Mouse (Mus musculus): ENCODE results near the gene Cdh26. TPM values are rescaled to one million over a fixed set of nuclear protein-coding genes. Genes with fewer than 3 reads are reported as not detected.
A peak's percentile ranks its signal among the peaks of the same experiment; 100 is the strongest.

Cdh26 gene
- polyA plus RNA-seq, 1 experiment from 2014 or later = 0.54 TPM

DNA sequence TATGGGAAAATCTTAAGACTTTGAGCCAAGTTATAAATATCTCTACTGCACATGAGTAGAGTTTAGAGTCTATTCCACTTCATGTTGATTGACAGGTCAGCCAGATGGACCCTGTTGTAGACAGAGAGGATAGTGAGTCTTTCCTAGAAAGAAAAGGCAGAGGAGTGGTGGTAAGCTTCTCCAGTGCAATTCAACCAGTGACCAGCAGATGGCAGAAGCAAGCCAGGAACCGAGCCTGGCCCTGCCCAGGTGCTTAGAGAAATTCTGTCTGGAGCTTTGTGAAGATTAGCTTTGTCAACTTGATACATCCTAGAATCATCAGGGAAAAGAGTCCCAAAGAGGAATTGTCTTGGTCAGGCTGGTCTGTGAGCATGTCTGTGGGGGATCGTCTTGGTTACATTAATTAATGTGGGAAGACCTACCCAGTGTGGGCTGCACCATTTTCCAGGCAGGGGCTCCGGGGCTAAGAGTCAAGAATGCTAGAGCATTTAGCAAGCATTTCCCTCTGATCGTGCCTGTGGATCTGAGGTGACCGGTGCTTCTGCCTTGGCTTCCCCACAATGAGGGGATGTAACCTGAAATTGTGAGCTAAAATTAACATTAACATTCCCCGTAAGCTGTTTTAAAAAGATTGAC is 77.2 kb downstream of the Cdh26 start:
- ATAC-seq (ENCODE audit: low FRiP score) (peak; percentile 33), DNase-seq (ENCODE audit: low spot score) (peak; percentile 89)
- Histone ChIP-seq H3K27me3 (ENCODE audit: control insufficient read depth, insufficient read depth, low read length) (no peaks in the 10 kb centered on the region), H3K36me3 (ENCODE audit: control insufficient read depth, insufficient read depth, low read length) (no peaks in the 10 kb centered on the region), H3K4me1 (replicated peaks; ENCODE audit: control insufficient read depth, insufficient read depth, low read length) (no peaks in the 10 kb centered on the region), H3K9ac (ENCODE audit: low read depth, low read length) (no peak overlapping the region), H3K27ac (ENCODE audit: low read depth, low read length) (no peak overlapping the region), H3K4me2 (replicated peaks; ENCODE audit: low read depth, low read length) (no peak overlapping the region), H3K4me3 (ENCODE audit: low read depth, low read length) (no peak overlapping the region), H3K9me3 (ENCODE audit: control insufficient read depth, low read length) (no peaks in the 10 kb centered on the region)
- 55% methylated on average over 6 of the region's 6 CpGs for WGBS

DNA sequence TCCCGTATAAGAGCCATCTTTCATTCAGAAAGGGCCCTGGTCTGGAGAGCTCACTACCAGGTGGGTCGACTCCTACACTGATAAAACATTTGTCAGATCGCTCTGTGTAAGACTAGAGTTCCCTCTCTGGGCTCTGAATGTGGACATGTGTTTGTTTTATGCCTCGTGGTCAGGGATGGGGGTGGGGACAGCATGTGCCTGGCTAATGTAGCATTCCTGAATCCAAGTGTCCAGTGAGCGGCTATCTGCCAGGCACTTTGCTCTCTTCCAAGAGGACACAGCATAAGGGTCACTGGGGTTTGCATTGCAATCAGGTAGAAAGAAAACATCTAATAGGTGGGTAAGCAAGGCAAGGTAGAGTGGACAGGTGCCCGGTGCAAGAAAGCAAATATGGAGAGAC is 77.9 kb downstream of the Cdh26 start:
- ATAC-seq (ENCODE audit: low FRiP score) = no peak
- H3K27me3 ChIP-seq (ENCODE audit: control insufficient read depth, insufficient read depth, low read length) = no peaks in the 10 kb centered on the region
- no peaks in the 10 kb centered on the region for H3K36me3 ChIP-seq (ENCODE audit: control insufficient read depth, insufficient read depth, low read length)
- H3K4me3 ChIP-seq (ENCODE audit: low read depth, low read length) = no peak overlapping the region
- 78% methylated on average over 6 of the region's 6 CpGs for WGBS
- no peaks in the 10 kb centered on the region for H3K4me1 ChIP-seq (replicated peaks; ENCODE audit: control insufficient read depth, insufficient read depth, low read length)
- no peaks in the 10 kb centered on the region for H3K9me3 ChIP-seq (ENCODE audit: control insufficient read depth, low read length)
- H3K27ac ChIP-seq (ENCODE audit: low read depth, low read length) = no peak overlapping the region
- H3K9ac ChIP-seq (ENCODE audit: low read depth, low read length) = no peak overlapping the region
- H3K4me2 ChIP-seq (replicated peaks; ENCODE audit: low read depth, low read length) = no peak overlapping the region
- DNase-seq (ENCODE audit: low spot score) = no peak

DNA sequence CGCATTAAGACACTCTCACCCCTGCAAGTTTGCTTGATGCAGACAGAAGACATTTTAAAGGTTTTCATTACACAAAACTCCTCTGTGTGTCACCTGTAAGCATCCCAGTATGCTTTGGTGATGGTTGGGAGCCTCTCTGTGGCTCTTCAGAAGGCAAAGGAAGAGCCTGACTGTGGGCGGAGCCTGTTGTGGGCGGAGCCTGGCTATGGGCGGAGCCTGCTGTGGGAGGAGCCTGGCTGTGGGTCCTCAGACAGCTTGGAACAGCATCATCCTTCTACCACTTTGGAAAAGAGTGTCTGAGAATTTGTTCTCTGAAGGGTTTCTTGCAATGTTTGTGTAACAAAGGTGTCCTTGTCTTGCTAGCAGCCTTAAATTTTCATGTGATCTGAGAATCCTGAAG is 82.7 kb downstream of the Cdh26 start:
- DNase-seq (ENCODE audit: low spot score) (no peak), ATAC-seq (ENCODE audit: low FRiP score) (no peak)
- WGBS = 78% methylated on average over 4 of the region's 4 CpGs
- H3K9me3 ChIP-seq (ENCODE audit: control insufficient read depth, low read length) = no peaks in the 10 kb centered on the region
- H3K36me3 ChIP-seq (ENCODE audit: control insufficient read depth, insufficient read depth, low read length) = no peaks in the 10 kb centered on the region
- H3K27ac ChIP-seq (ENCODE audit: low read depth, low read length) = no peak overlapping the region
- H3K27me3 ChIP-seq (ENCODE audit: control insufficient read depth, insufficient read depth, low read length) = no peaks in the 10 kb centered on the region
- H3K9ac ChIP-seq (ENCODE audit: low read depth, low read length) = no peak overlapping the region
- no peak overlapping the region for H3K4me2 ChIP-seq (replicated peaks; ENCODE audit: low read depth, low read length)
- H3K4me3 ChIP-seq (ENCODE audit: low read depth, low read length) = no peak overlapping the region
- H3K4me1 ChIP-seq (replicated peaks; ENCODE audit: control insufficient read depth, insufficient read depth, low read length) = no peaks in the 10 kb centered on the region

DNA sequence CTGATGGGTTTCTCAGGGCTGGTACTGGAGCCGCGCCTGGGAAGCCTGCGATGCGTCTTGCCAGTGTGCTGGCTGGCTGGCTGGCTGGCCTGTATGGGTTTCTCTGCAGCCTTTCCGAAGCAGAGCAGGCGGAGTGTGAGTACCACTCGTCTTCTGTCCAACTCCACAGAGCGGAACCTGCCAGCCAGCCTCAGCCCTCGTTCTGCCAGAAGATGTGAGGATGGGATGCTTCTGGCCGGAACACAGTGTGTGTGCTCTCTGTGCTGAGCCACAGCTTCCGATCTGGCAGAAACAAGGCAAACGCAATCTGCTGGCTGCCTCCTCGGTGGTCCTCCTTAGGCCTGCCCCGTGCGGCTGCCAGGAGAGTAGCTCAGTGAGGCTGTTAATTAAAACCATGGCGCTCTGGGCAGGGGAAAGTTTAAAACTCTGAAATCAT is 83.3 kb downstream of the Cdh26 start:
- Histone ChIP-seq H3K4me3 (ENCODE audit: low read depth, low read length) (no peak overlapping the region), H3K9me3 (ENCODE audit: control insufficient read depth, low read length) (no peaks in the 10 kb centered on the region), H3K4me1 (replicated peaks; ENCODE audit: control insufficient read depth, insufficient read depth, low read length) (no peaks in the 10 kb centered on the region), H3K36me3 (ENCODE audit: control insufficient read depth, insufficient read depth, low read length) (no peaks in the 10 kb centered on the region), H3K27me3 (ENCODE audit: control insufficient read depth, insufficient read depth, low read length) (no peaks in the 10 kb centered on the region), H3K4me2 (replicated peaks; ENCODE audit: low read depth, low read length) (no peak overlapping the region), H3K9ac (ENCODE audit: low read depth, low read length) (no peak overlapping the region), H3K27ac (ENCODE audit: low read depth, low read length) (no peak overlapping the region)
- ATAC-seq (ENCODE audit: low FRiP score) (no peak), DNase-seq (ENCODE audit: low spot score) (no peak)
- WGBS = 64% methylated on average over 16 of the region's 16 CpGs

DNA sequence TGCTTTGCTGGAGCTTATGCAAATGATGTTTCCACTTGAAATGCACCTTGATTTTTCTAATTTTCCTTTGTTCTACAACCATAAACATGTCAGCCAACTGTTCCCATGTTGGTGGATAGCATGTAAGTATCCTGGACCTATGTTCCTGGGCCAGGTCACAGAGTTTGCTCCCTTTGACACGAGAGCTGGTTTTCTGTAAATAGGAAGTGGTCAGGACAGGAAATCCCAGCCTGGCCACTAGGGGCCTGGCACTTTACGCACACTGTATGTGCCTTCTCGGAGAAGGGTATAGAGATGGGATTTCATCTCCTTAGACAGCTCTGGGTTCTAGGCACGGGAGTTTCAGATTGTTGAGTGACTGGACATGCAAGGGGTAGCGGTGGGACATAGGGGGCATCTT is 86.1 kb downstream of the Cdh26 start:
- 74% methylated on average over 5 of the region's 5 CpGs for WGBS
- no peaks in the 10 kb centered on the region for H3K4me1 ChIP-seq (replicated peaks; ENCODE audit: control insufficient read depth, insufficient read depth, low read length)
- DNase-seq (ENCODE audit: low spot score) (no peak), ATAC-seq (ENCODE audit: low FRiP score) (no peak)
- no peak overlapping the region for H3K9ac ChIP-seq (ENCODE audit: low read depth, low read length)
- H3K4me3 ChIP-seq (ENCODE audit: low read depth, low read length) = no peak overlapping the region
- H3K9me3 ChIP-seq (ENCODE audit: control insufficient read depth, low read length) = no peaks in the 10 kb centered on the region
- H3K27ac ChIP-seq (ENCODE audit: low read depth, low read length) = no peak overlapping the region
- no peaks in the 10 kb centered on the region for H3K27me3 ChIP-seq (ENCODE audit: control insufficient read depth, insufficient read depth, low read length)
- no peak overlapping the region for H3K4me2 ChIP-seq (replicated peaks; ENCODE audit: low read depth, low read length)
- H3K36me3 ChIP-seq (ENCODE audit: control insufficient read depth, insufficient read depth, low read length) = no peaks in the 10 kb centered on the region

DNA sequence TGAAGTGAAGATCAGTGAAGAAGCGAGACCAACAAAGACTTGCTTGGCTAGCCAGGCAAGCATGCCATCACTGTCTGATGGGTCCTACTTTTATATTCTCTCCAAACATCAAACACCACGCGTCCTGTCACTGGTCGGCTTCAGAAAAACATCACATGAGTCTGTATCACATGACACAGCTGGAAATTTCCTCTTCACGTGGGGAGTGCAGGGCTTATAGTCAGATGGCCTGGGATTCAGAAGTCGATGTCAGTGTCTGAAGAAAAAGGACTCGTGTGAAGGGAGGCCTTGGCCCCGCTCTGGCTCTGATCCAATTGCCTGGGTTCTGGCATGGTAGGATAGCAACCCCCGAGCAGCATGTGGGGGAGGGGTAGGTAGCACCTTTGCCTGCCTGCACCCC is 86.6 kb downstream of the Cdh26 start:
- Histone ChIP-seq H3K4me3 (ENCODE audit: low read depth, low read length) (no peak overlapping the region), H3K27ac (ENCODE audit: low read depth, low read length) (no peak overlapping the region), H3K9ac (ENCODE audit: low read depth, low read length) (no peak overlapping the region), H3K4me2 (replicated peaks; ENCODE audit: low read depth, low read length) (no peak overlapping the region), H3K36me3 (ENCODE audit: control insufficient read depth, insufficient read depth, low read length) (no peaks in the 10 kb centered on the region), H3K27me3 (ENCODE audit: control insufficient read depth, insufficient read depth, low read length) (no peaks in the 10 kb centered on the region), H3K4me1 (replicated peaks; ENCODE audit: control insufficient read depth, insufficient read depth, low read length) (no peaks in the 10 kb centered on the region), H3K9me3 (ENCODE audit: control insufficient read depth, low read length) (no peaks in the 10 kb centered on the region)
- 84% methylated on average over 9 of the region's 9 CpGs for WGBS
- ATAC-seq (ENCODE audit: low FRiP score) = no peak
- DNase-seq (ENCODE audit: low spot score) = no peak

DNA sequence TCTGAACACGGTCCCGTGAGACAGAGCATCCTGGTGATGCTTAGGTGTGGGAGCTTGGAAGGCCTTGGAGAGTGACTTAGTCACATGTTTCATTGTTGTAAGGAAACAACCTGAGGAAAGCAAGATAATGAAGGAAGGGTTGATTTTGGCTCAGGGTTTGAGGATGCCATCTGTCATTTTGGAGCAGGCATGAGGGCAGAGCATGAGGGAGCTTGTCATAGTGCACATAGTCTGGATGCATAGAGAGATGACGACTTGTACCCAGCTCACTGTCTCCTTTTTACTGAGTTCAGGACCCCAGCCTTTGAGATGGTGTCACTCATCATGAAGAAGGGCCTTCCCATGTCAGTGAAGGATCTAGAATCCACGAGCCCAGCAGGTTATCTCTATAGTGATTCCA is 89.0 kb downstream of the Cdh26 start:
- H3K9ac ChIP-seq (ENCODE audit: low read depth, low read length) = no peak overlapping the region
- H3K36me3 ChIP-seq (ENCODE audit: control insufficient read depth, insufficient read depth, low read length) = no peaks in the 10 kb centered on the region
- no peaks in the 10 kb centered on the region for H3K9me3 ChIP-seq (ENCODE audit: control insufficient read depth, low read length)
- no peaks in the 10 kb centered on the region for H3K4me1 ChIP-seq (replicated peaks; ENCODE audit: control insufficient read depth, insufficient read depth, low read length)
- H3K27me3 ChIP-seq (ENCODE audit: control insufficient read depth, insufficient read depth, low read length) = no peaks in the 10 kb centered on the region
- H3K4me3 ChIP-seq (ENCODE audit: low read depth, low read length) = no peak overlapping the region
- WGBS = 83% methylated on average over 4 of the region's 4 CpGs
- H3K4me2 ChIP-seq (replicated peaks; ENCODE audit: low read depth, low read length) = no peak overlapping the region
- ATAC-seq (ENCODE audit: low FRiP score) (no peak), DNase-seq (ENCODE audit: low spot score) (no peak)
- H3K27ac ChIP-seq (ENCODE audit: low read depth, low read length) = no peak overlapping the region

DNA sequence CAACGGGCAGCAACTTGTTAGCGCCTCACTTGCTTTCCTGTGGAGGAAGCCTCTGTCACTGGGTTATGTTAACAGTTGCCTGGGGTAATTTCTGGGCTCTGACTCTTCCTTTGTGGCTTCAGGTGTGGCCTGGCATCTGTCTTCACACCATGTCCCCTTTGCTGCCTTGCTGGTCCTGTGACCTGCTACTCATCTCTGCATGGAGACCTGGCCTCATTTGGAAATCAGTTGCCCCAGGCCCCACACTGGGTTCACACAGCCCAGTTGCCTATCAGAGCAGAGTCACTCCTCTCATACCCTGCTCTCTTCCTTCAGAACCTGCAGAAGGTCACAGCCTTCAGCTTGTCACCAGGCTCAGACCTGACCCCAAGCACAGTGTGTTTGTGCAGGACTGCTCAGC is 89.9 kb downstream of the Cdh26 start:
- no peaks in the 10 kb centered on the region for H3K9me3 ChIP-seq (ENCODE audit: control insufficient read depth, low read length)
- no peak overlapping the region for H3K27ac ChIP-seq (ENCODE audit: low read depth, low read length)
- ATAC-seq (ENCODE audit: low FRiP score) (no peak), DNase-seq (ENCODE audit: low spot score) (no peak)
- H3K4me1 ChIP-seq (replicated peaks; ENCODE audit: control insufficient read depth, insufficient read depth, low read length) = no peaks in the 10 kb centered on the region
- H3K36me3 ChIP-seq (ENCODE audit: control insufficient read depth, insufficient read depth, low read length) = no peaks in the 10 kb centered on the region
- H3K4me3 ChIP-seq (ENCODE audit: low read depth, low read length) = no peak overlapping the region
- H3K27me3 ChIP-seq (ENCODE audit: control insufficient read depth, insufficient read depth, low read length) = no peaks in the 10 kb centered on the region
- no peak overlapping the region for H3K9ac ChIP-seq (ENCODE audit: low read depth, low read length)
- no peak overlapping the region for H3K4me2 ChIP-seq (replicated peaks; ENCODE audit: low read depth, low read length)
- WGBS = 31% methylated on average over 2 of the region's 2 CpGs

DNA sequence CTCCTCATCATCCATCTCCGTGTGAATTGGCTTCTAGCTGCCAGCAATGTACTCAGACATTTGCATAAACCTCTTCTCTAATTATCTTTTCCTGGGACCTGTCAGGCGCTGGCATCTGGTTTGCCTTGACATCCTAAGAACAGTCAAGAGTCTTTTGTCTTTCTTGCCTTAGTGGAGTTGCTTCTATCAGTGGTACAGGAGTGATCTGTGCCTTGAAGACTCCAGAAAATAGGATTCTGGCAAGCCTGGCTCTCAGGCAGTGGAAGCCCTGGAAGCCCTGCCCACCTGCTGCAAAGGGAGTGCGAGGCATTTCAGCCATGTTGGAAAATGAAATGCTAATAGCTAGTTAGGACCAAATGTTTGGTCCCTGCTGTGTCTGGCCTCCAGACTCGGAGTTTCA is 92.0 kb downstream of the Cdh26 start:
- H3K36me3 ChIP-seq (ENCODE audit: control insufficient read depth, insufficient read depth, low read length) = no peaks in the 10 kb centered on the region
- H3K4me1 ChIP-seq (replicated peaks; ENCODE audit: control insufficient read depth, insufficient read depth, low read length) = no peaks in the 10 kb centered on the region
- H3K9me3 ChIP-seq (ENCODE audit: control insufficient read depth, low read length) = no peaks in the 10 kb centered on the region
- no peak for ATAC-seq (ENCODE audit: low FRiP score)
- H3K9ac ChIP-seq (ENCODE audit: low read depth, low read length) = no peak overlapping the region
- H3K4me2 ChIP-seq (replicated peaks; ENCODE audit: low read depth, low read length) = no peak overlapping the region
- no peak overlapping the region for H3K27ac ChIP-seq (ENCODE audit: low read depth, low read length)
- no peak overlapping the region for H3K4me3 ChIP-seq (ENCODE audit: low read depth, low read length)
- no peak for DNase-seq (ENCODE audit: low spot score)
- no peaks in the 10 kb centered on the region for H3K27me3 ChIP-seq (ENCODE audit: control insufficient read depth, insufficient read depth, low read length)
- 54% methylated on average over 4 of the region's 4 CpGs for WGBS

All from hindbrain, embryonic 11.5 days (tissue).